ENCODE assay signal across 17 mouse cellular contexts in the genomic region with DNA sequence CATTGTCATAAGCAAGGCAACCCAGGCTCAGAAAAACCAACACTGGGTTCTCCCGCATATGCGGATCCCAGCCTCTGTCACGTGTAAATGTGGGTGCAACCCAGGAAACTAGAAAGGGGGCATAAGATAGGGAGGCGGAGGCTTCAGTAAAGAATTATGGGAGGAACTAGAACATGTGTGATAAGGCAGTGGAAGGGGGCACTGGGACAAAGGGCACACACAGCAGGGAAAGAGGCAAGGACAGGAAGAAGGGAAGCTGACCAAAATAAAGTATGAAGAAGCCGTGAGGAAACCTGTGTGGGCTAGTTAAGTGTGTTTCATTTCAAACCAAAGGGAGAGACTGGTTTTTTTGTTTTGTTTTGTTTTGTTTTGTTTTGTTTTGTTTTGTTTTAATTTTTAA.
"Had no signal": no experiment of that assay in that cellular context is flagged by ENCODE, and none has a peak within 500 bp of the region (broad histone marks: within the 10 kb centered on the region; RNA-seq: fewer than 3 reads in every experiment).

No protein-coding gene starts in this region.

- H3K36me3 ChIP-seq: midbrain, embryonic 10.5 days; neural tube, embryonic 13.5 days; neural tube, embryonic 15.5 days; stomach, embryonic 15.5 days had no signal

- H3K9ac ChIP-seq: liver, embryonic 14.5 days; lung, embryonic 14.5 days; neural tube, embryonic 13.5 days; neural tube, embryonic 15.5 days; stomach, embryonic 15.5 days had no signal

- H3K27ac ChIP-seq: liver, embryonic 14.5 days; midbrain, embryonic 10.5 days; neural tube, embryonic 13.5 days; neural tube, embryonic 15.5 days; stomach, embryonic 15.5 days; stomach, postnatal 0 days had no signal

- DNase-seq: lung, adult 18-20 months; lung, embryonic 14.5 days; lung, postnatal 10 days; lung, postnatal 4 days; midbrain, embryonic 14.5 days; retina, postnatal 1 day; right cerebral cortex, adult 18-20 months; thymus, postnatal 14 days; thymus, postnatal 36 days had no signal

- H3K4me3 ChIP-seq: midbrain, embryonic 10.5 days; myocyte; neural tube, embryonic 13.5 days; neural tube, embryonic 15.5 days; stomach, embryonic 15.5 days had no signal

- H3K27me3 ChIP-seq: neural tube, embryonic 13.5 days; neural tube, embryonic 15.5 days; stomach, embryonic 15.5 days had no signal

- ATAC-seq: midbrain, embryonic 16.5 days had no signal

- H3K4me1 ChIP-seq: midbrain, embryonic 10.5 days; neural tube, embryonic 13.5 days; neural tube, embryonic 15.5 days; stomach, embryonic 15.5 days had no signal

- H3K9me3 ChIP-seq: neural tube, embryonic 13.5 days; neural tube, embryonic 15.5 days; stomach, embryonic 15.5 days had no signal

- H3K4me2 ChIP-seq: lung, embryonic 14.5 days; neural tube, embryonic 13.5 days; neural tube, embryonic 15.5 days; stomach, embryonic 15.5 days had no signal
